Mouse (Mus musculus) olfactory bulb, adult 2 months (tissue): ENCODE measurements around the gene Prss45. TPM values are rescaled to one million over a fixed set of nuclear protein-coding genes. Genes with fewer than 3 reads are reported as not detected.
A peak's percentile ranks its signal among the peaks of the same experiment; 100 is the strongest.

Experiments used
- H3K27ac ChIP-seq: fragments of 200-500 bp; 2 replicates; pipeline ENCODE4 v1.5.1; 2012; ENCODE audit warnings: low read depth, low read length; ENCODE audit not compliant: insufficient read depth
- H3K4me1 ChIP-seq: fragments of 200-500 bp; 2 replicates; pipeline ENCODE4 v1.6.1; 2012; ENCODE audit warnings: low read length; ENCODE audit not compliant: control insufficient read depth, insufficient read depth
- H3K4me3 ChIP-seq: fragments of 200-500 bp; 2 replicates; pipeline ENCODE4 v1.5.1; 2012; ENCODE audit warnings: mild to moderate bottlenecking, low read depth, low read length, moderate library complexity; ENCODE audit not compliant: insufficient read depth
- CTCF ChIP-seq: fragments of 200-500 bp; IDR thresholded peaks from 2 replicates; pipeline ENCODE4 v1.5.1; 2012; ENCODE audit warnings: low read depth, mild to moderate bottlenecking, low read length, moderate library complexity; ENCODE audit not compliant: insufficient read depth
- POLR2A ChIP-seq: fragments of 200-500 bp; IDR thresholded peaks from 2 replicates; pipeline ENCODE4 v1.6.1; 2012; ENCODE audit warnings: mild to moderate bottlenecking, low read depth, low read length, moderate library complexity; ENCODE audit not compliant: insufficient read depth
- WGBS: fragments of 180-500 bp; shearing (Covaris S2); methylation state at CpG from one replicate; pipeline ENCODE4 v1.1.7; 2018; 5-methylcytosine and 5-hydroxymethylcytosine counted together
- polyA plus RNA-seq: library from polyadenylated mRNA; stranded (reverse); fragments of >200 nt; gene quantifications from 2 replicates; pipeline ENCODE4 v1.2.4, GENCODE M21; 2012; ENCODE audit warnings: low replicate concordance; ENCODE audit not compliant: missing spikeins, insufficient read depth, insufficient read length

Gene Prss45
- polyA plus RNA-seq, 1 experiment: not detected

DNA sequence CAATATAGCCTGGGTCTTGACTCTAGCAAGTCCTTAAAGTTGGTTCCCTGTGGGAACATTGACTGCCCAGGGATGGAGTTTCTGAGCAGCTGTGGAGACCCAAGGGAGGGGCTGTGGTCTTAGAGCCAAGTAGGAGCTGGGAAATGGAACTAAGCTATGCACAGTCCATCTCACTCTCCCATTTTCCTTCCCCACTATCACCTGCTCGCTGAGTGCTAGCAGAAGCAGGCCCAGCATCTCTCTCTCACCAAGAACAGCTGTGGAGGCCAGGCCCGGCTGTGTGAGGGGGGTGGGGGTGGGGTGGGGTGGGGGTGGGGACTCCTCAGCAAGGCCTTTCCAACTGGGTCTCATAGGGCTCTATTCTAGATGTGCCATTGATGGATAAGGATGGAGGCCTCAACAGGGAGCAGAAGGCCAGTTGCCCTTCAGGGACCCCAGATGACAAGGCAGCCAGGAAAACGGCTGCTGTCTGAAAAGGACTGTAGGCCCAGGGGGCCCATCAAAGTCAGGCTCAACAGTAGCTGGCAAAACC is 40.3 kb downstream of the Prss45 start:
- H3K4me1 ChIP-seq: peaks cover 14% of the 10 kb centered on the region
- no peak for TF ChIP-seq POLR2A
- no peak for TF ChIP-seq CTCF
- no peak overlapping the region for H3K4me3 ChIP-seq
- WGBS: 34% methylated on average over 3 of the region's 3 CpGs
- H3K27ac ChIP-seq: no peak overlapping the region

- TF ChIP-seq POLR2A (no peak), CTCF (no peak)
- Histone ChIP-seq H3K27ac (no peak overlapping the region), H3K4me3 (no peak overlapping the region), H3K4me1 (peaks cover 20% of the 10 kb centered on the region)
- WGBS: 39% methylated on average over 6 of the region's 6 CpGs
Observed at GRCm38 (mm10) chr9:110875288-110875695, 40.9 kb downstream of the Prss45 start.

- 75% methylated on average over 1 of the region's 1 CpGs for WGBS
- TF ChIP-seq POLR2A (no peak), CTCF (no peak)
- Histone ChIP-seq H3K27ac (no peak overlapping the region), H3K4me3 (no peak overlapping the region), H3K4me1 (peaks cover 22% of the 10 kb centered on the region)
Observed at GRCm38 (mm10) chr9:110877353-110877752, 43.0 kb downstream of the Prss45 start.

DNA sequence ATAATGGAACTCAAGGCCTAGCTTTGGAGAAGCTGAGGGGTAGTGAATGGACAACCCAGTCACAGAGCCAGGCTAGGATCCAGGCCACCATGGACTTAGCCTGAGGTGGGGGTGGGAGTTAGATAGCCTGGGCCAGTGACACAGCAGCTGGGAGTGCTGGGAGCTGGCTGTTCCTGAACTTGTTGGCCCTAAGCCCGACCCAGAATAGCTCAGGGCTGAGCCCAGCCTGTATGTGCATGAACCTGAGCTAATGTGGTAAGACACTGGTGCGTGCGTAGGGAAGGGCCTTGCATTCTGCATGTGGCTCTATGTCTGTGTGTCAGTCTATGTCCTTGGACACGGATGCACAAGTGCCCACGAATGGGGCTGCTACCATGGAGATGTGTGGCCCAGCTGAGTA is 43.5 kb downstream of the Prss45 start:
- TF ChIP-seq POLR2A (no peak), CTCF (no peak)
- H3K4me3 ChIP-seq: no peak overlapping the region
- H3K27ac ChIP-seq: no peak overlapping the region
- H3K4me1 ChIP-seq: peaks cover 22% of the 10 kb centered on the region
- WGBS: 82% methylated on average over 5 of the region's 5 CpGs

- TF ChIP-seq POLR2A: no peak
- no peak for TF ChIP-seq CTCF
- Histone ChIP-seq H3K4me1 (peaks cover 13% of the 10 kb centered on the region), H3K4me3 (peak within 1 kb of the TSS; percentile 46), H3K27ac (0 out of 2 replicates have a peak within 1 kb of the TSS, but pooled peaks have one; percentile 21)
- WGBS: 25% methylated on average over 12 of the region's 12 CpGs
Observed at GRCm38 (mm10) chr9:110879191-110879920, 45.0 kb downstream of the Prss45 start, which contains the start of gene Als2cl. Gene Als2cl, plus strand, starts transcription at chr9:110879870.

- Histone ChIP-seq H3K27ac (0 out of 2 replicates have a peak within 1 kb of the TSS, but pooled peaks have one; percentile 21), H3K4me1 (peaks cover 13% of the 10 kb centered on the region), H3K4me3 (peak within 1 kb of the TSS; percentile 46)
- TF ChIP-seq POLR2A: no peak
- no peak for TF ChIP-seq CTCF
- 1% methylated on average over 57 of the region's 57 CpGs for WGBS
Observed at GRCm38 (mm10) chr9:110879998-110880561, 45.7 kb downstream of the Prss45 start, which contains the start of gene Tmie. Gene Tmie, minus strand, starts transcription at chr9:110880113.

GRCm38 (mm10) chr9:110880772-110881171 is 46.4 kb downstream of the Prss45 start:
- H3K4me3 ChIP-seq: peak overlapping the region; percentile 46; the same call in 1 of the 2 replicates
- WGBS: 69% methylated on average over 4 of the region's 4 CpGs
- H3K27ac ChIP-seq: no peak overlapping the region
- H3K4me1 ChIP-seq: peaks cover 13% of the 10 kb centered on the region
- TF ChIP-seq CTCF: no peak
- no peak for TF ChIP-seq POLR2A

- 89% methylated on average over 7 of the region's 7 CpGs for WGBS
- Histone ChIP-seq H3K4me3 (no peak overlapping the region), H3K4me1 (peaks cover 13% of the 10 kb centered on the region), H3K27ac (no peak overlapping the region)
- no peak for TF ChIP-seq CTCF
Observed at GRCm38 (mm10) chr9:110881953-110882352, 47.6 kb downstream of the Prss45 start.
